Mouse (Mus musculus) stomach, embryonic 14.5 days (tissue): ENCODE measurements around the gene Ddx3y. TPM values are rescaled to one million over a fixed set of nuclear protein-coding genes. Genes with fewer than 3 reads are reported as not detected.

ENCODE experiments used
- polyA plus RNA-seq: library from polyadenylated mRNA; unstranded; fragments of >200 nt; fragmentation: Nextera tagmentation; extraction: Ambion mirVana; gene quantifications from 2 replicates; pipeline ENCODE4 v1.2.1, GENCODE M21; 2014

Ddx3y gene
- polyA plus RNA-seq, 1 experiment from 2014 or later, result not detected

Other genes starting within 250 kb of the Ddx3y start
- 30.2 TPM in 1 of 2 replicates, not detected in the other for gene Uty, start 40.9 kb downstream of the Ddx3y start, polyA plus RNA-seq
- not detected in 2 replicates for gene Usp9y, start 173.2 kb upstream of the Ddx3y start, polyA plus RNA-seq